Mouse (Mus musculus) mouse embryonic stem cell (cell line): Measurements from ENCODE around the gene Flot2.

Source experiments
- in situ Hi-C, 2 experiments: fragments of 300-500 bp; cut with MboI; formaldehyde crosslinking; loops; 1 replicate in 1 of 2; 3 replicates in 1 of 2; pipeline ENCODE4 v1.14.3; 2019 to 2020; ENCODE audit warnings: low sequenced_read_pairs in 2 of 2, low pct_unique_long_range_greater_than_20kb in 1 of 2, mixed read lengths in 1 of 2; ENCODE audit not compliant: unreplicated experiment in 1 of 2

Gene Flot2

GRCm38 (mm10) chr11:78094504-78095143, 56.9 kb downstream of the Flot2 start, which contains the start of gene Fam222b:
Fam222b (plus strand) TSS chr11:78094660.
- in situ Hi-C loops: no loop called here

GRCm38 (mm10) chr11:78095144-78095516, 57.4 kb downstream of the Flot2 start:
- in situ Hi-C loops: no loop called here

- in situ Hi-C loops: no loop called here
Measured at GRCm38 (mm10) chr11:78097077-78097476, 59.3 kb downstream of the Flot2 start.

- in situ Hi-C loops: no loop called here
Measured at GRCm38 (mm10) chr11:78100746-78101145, 63.0 kb downstream of the Flot2 start.

GRCm38 (mm10) chr11:78102142-78102541, 64.4 kb downstream of the Flot2 start:
- in situ Hi-C loops: no loop called here

GRCm38 (mm10) chr11:78102958-78103747, 65.4 kb downstream of the Flot2 start:
- in situ Hi-C loops: no loop called here

- in situ Hi-C loops: no loop called here
Measured at GRCm38 (mm10) chr11:78104501-78104900, 66.8 kb downstream of the Flot2 start.
